Mouse (Mus musculus) cerebellum, adult 11 months (tissue): ENCODE data around the gene Enthd1.
A peak's percentile ranks its signal among the peaks of the same experiment; 100 is the strongest.

Experiments used
- DNase-seq: peaks from one replicate; pipeline ENCODE4 v3.0.0; 2022

Gene Enthd1

GRCm38 (mm10) chr15:80572811-80573520 lies 8.0 kb upstream of the Enthd1 start:
- no peak for DNase-seq

- DNase-seq, result no peak
Observed at GRCm38 (mm10) chr15:80572291-80572690, 7.3 kb upstream of the Enthd1 start, which contains the start of gene Grap2. Gene Grap2 (plus strand): TSS chr15:80572594.

- no peak for DNase-seq
Observed at GRCm38 (mm10) chr15:80571611-80572010, 6.7 kb upstream of the Enthd1 start.

- DNase-seq, result no peak
Observed at GRCm38 (mm10) chr15:80570226-80570625, 5.3 kb upstream of the Enthd1 start.

- DNase-seq, result no peak
Observed at GRCm38 (mm10) chr15:80569205-80569604, 4.2 kb upstream of the Enthd1 start.

GRCm38 (mm10) chr15:80567731-80568130 lies 2.8 kb upstream of the Enthd1 start:
- no peak for DNase-seq

GRCm38 (mm10) chr15:80567139-80567538 lies 2.2 kb upstream of the Enthd1 start:
- DNase-seq, result no peak

GRCm38 (mm10) chr15:80566696-80567095 lies 1.7 kb upstream of the Enthd1 start:
- no peak for DNase-seq

GRCm38 (mm10) chr15:80563634-80564208 lies 1.2 kb downstream of the Enthd1 start:
- DNase-seq, result no peak

GRCm38 (mm10) chr15:80562446-80562845 lies 2.5 kb downstream of the Enthd1 start:
- no peak for DNase-seq

GRCm38 (mm10) chr15:80560646-80561580 lies 4.0 kb downstream of the Enthd1 start:
- peak; percentile 38 for DNase-seq

GRCm38 (mm10) chr15:80559978-80560377 lies 5.0 kb downstream of the Enthd1 start:
- no peak for DNase-seq

GRCm38 (mm10) chr15:80559534-80559933 lies 5.4 kb downstream of the Enthd1 start:
- DNase-seq, result no peak

- no peak for DNase-seq
Observed at GRCm38 (mm10) chr15:80557745-80558144, 7.2 kb downstream of the Enthd1 start.

- DNase-seq, result no peak
Observed at GRCm38 (mm10) chr15:80556021-80556420, 8.9 kb downstream of the Enthd1 start.

- no peak for DNase-seq
Observed at GRCm38 (mm10) chr15:80554860-80555822, 9.8 kb downstream of the Enthd1 start.

GRCm38 (mm10) chr15:80545430-80545829 lies 19.5 kb downstream of the Enthd1 start:
- no peak for DNase-seq

GRCm38 (mm10) chr15:80544115-80544514 lies 20.8 kb downstream of the Enthd1 start:
- no peak for DNase-seq

- DNase-seq, result no peak
Observed at GRCm38 (mm10) chr15:80538671-80539340, 26.1 kb downstream of the Enthd1 start.

GRCm38 (mm10) chr15:80538075-80538474 lies 26.9 kb downstream of the Enthd1 start:
- DNase-seq, result no peak

- DNase-seq, result no peak
Observed at GRCm38 (mm10) chr15:80536051-80536450, 28.9 kb downstream of the Enthd1 start.

GRCm38 (mm10) chr15:80533274-80533673 lies 31.7 kb downstream of the Enthd1 start:
- no peak for DNase-seq
